Mouse (Mus musculus) forebrain, embryonic 13.5 days (tissue): ENCODE data around the gene Ccdc88c. TPM values are rescaled to one million over a fixed set of nuclear protein-coding genes. Genes with fewer than 3 reads are reported as not detected.
A peak's percentile ranks its signal among the peaks of the same experiment; 100 is the strongest.
"Not testable (repeated sequence)": the region's sequence is repeated elsewhere in the genome, so short reads cannot be mapped to it uniquely, and the experiment has no call there.

Experiments used
- ATAC-seq: fragments of 200-750 bp; cut with Nextera tagmentation; 2 replicates; pipeline ENCODE4 v1.8.0; 2017
- H3K27ac ChIP-seq: fragments of 300-500 bp; sonication (generic); 2 replicates; pipeline ENCODE4 v1.5.1; 2015; ENCODE audit warnings: inconsistent platforms, mild to moderate bottlenecking, moderate library complexity
- H3K27me3 ChIP-seq: fragments of 300-500 bp; sonication (generic); 2 replicates; pipeline ENCODE4 v1.6.1; 2015; ENCODE audit warnings: mild to moderate bottlenecking, inconsistent platforms
- H3K36me3 ChIP-seq: fragments of 300-500 bp; sonication (generic); 2 replicates; pipeline ENCODE4 v1.6.1; 2015; ENCODE audit warnings: mild to moderate bottlenecking, inconsistent platforms; ENCODE audit not compliant: poor library complexity, severe bottlenecking
- H3K4me1 ChIP-seq: fragments of 300-500 bp; sonication (generic); 2 replicates; pipeline ENCODE4 v1.6.1; 2015; ENCODE audit warnings: inconsistent platforms
- H3K4me2 ChIP-seq: fragments of 300-500 bp; sonication (generic); 2 replicates; pipeline ENCODE4 v1.6.1; 2015; ENCODE audit warnings: inconsistent platforms, mild to moderate bottlenecking, moderate library complexity
- H3K4me3 ChIP-seq: fragments of 300-500 bp; sonication (generic); 2 replicates; pipeline ENCODE4 v1.5.1; 2015; ENCODE audit warnings: mild to moderate bottlenecking, inconsistent platforms
- H3K9ac ChIP-seq: fragments of 300-500 bp; sonication (generic); 2 replicates; pipeline ENCODE4 v1.6.1; 2015; ENCODE audit warnings: mild to moderate bottlenecking, inconsistent platforms
- H3K9me3 ChIP-seq: fragments of 300-500 bp; sonication (generic); replicated peaks from 2 replicates; pipeline ENCODE4 v1.6.1; 2016; ENCODE audit warnings: inconsistent platforms
- WGBS: fragments of 180-500 bp; shearing (Covaris S2); methylation state at CpG from one replicate; pipeline ENCODE4 v1.1.7; 2015; 5-methylcytosine and 5-hydroxymethylcytosine counted together
- polyA plus RNA-seq: library from polyadenylated mRNA; unstranded; fragments of >200 nt; fragmentation: Nextera tagmentation; extraction: Ambion mirVana; gene quantifications from 2 replicates; pipeline ENCODE4 v1.2.1, GENCODE M21; 2015

Gene Ccdc88c
- polyA plus RNA-seq, 1 experiment from 2014 or later = 20.7 TPM

DNA sequence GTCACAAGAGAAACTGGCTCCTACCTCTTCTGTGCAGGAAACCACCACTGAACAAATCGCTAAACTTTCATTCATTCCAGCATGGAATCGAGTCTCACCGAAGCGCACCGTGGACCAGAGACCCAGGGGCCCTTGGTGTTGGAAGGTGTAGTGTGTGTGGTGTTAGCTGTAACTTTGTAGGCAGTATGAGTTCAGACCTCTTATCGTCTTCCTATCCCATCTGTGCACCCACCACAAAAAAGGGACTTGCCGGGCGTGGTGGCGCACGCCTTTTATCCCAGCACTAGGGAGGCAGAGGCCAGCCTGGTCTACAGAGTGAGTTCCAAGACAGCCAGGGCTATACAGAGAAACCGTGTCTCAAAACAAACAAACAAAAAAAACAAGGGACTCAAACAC, 13.7 kb downstream of the Ccdc88c start:
- WGBS = 85% methylated on average over 11 of the region's 11 CpGs
- Histone ChIP-seq H3K27ac (peak overlapping the region; percentile 65), H3K36me3 (peaks cover 6% of the 10 kb centered on the region), H3K27me3 (no peaks in the 10 kb centered on the region), H3K9ac (no peak overlapping the region), H3K9me3 (no peaks in the 10 kb centered on the region), H3K4me3 (no peak overlapping the region), H3K4me1 (peaks cover 86% of the 10 kb centered on the region), H3K4me2 (no peak overlapping the region)
- no peak for ATAC-seq

DNA sequence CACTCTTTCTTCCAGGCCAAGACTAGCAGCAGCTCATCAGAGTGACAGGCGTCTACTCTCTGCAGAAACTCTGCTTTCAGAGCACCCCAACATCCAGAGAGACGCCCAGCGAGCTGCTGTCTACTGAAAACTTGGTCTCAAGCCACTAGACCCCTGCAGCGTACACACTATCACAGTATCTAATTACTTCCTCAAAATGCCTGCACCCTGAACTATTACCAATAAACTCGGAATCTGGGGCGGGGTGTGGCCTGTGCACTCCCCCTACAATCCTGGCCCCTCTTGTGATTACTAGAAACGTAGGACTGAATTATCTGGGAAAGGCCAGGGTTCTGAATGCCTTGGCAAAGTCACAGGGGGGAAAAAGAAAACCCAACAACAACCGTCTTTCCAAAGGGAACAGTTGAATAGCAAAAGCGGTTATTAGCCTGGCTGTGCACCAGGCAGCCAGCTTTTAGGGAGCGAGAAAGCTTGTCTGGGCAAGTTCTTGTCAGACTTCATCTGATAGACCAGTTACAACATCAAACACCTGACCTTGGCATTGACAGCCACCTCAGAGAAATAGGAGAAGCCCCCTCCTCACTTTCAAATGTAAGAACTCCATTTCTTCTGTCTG, 14.2 kb downstream of the Ccdc88c start:
- no peaks in the 10 kb centered on the region for H3K9me3 ChIP-seq
- peak overlapping the region; percentile 65 for H3K27ac ChIP-seq
- H3K27me3 ChIP-seq = no peaks in the 10 kb centered on the region
- 53% methylated on average over 10 of the region's 10 CpGs for WGBS
- peaks cover 1% of the 10 kb centered on the region for H3K36me3 ChIP-seq
- H3K4me3 ChIP-seq = no peak overlapping the region
- no peak overlapping the region for H3K4me2 ChIP-seq
- ATAC-seq = no peak
- H3K9ac ChIP-seq = no peak overlapping the region
- peaks cover 82% of the 10 kb centered on the region for H3K4me1 ChIP-seq

DNA sequence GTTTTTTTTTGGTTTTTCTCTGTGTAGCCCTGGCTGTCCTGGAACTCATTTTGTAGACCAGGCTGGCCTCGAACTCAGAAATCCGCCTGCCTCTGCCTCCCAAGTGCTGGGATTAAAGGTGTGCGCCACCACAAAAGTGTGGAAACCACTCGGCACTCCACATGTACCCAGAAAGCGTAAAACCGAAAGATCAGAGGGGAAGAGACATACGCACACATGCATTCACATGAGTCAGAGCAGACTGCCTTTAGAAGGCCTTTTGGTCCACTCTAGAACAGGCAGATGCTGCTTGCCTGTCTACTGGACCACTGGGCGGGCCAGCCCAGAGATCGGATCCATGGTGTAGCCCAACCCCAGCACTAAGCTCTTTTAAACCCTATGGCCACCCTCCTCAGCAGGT, 15.2 kb downstream of the Ccdc88c start:
- peaks cover 76% of the 10 kb centered on the region for H3K4me1 ChIP-seq
- 92% methylated on average over 9 of the region's 9 CpGs for WGBS
- H3K4me2 ChIP-seq, H3K9me3 ChIP-seq, ATAC-seq, H3K27me3 ChIP-seq, H3K36me3 ChIP-seq, H3K9ac ChIP-seq, H3K4me3 ChIP-seq, H3K27ac ChIP-seq: not testable (repeated sequence)

DNA sequence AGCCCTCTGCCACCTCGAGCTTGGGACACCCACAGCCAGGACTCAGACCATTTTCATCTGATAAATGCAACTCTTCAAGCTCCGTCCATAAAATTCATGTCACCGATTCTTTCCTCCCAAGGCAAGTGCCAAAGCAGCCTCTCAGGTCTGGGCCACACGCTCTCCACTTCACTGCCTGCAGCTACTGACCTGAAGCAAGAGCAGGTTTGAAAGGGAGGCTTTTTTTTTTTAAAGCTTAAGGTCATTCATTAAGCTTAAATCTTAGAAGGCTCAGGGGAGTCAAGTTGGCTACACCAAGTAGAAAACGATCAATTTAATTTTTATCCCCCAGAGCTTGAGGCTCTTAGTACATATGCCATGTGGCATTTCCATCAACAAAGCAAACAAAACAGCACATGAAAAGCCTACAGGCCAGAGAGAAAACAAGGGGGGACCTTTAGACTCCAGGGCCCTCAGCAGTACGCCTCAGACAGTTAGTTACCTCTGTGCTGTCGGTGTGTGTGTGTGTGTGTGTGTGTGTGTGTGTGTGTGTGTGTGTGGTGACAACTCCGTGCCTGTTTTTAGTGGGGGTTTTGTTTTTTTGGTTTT, 15.7 kb downstream of the Ccdc88c start:
- Histone ChIP-seq H3K27ac (0 out of 2 replicates have a peak overlapping the region, but pooled peaks have one; percentile 7), H3K36me3 (no peaks in the 10 kb centered on the region), H3K9me3 (no peaks in the 10 kb centered on the region), H3K4me1 (peaks cover 76% of the 10 kb centered on the region), H3K27me3 (no peaks in the 10 kb centered on the region), H3K4me3 (no peak overlapping the region), H3K9ac (peak overlapping the region; percentile 26; the same call in 1 of the 2 replicates), H3K4me2 (no peak overlapping the region; the same call in 1 of the 2 replicates)
- 32% methylated on average over 8 of the region's 8 CpGs for WGBS
- no peak for ATAC-seq

DNA sequence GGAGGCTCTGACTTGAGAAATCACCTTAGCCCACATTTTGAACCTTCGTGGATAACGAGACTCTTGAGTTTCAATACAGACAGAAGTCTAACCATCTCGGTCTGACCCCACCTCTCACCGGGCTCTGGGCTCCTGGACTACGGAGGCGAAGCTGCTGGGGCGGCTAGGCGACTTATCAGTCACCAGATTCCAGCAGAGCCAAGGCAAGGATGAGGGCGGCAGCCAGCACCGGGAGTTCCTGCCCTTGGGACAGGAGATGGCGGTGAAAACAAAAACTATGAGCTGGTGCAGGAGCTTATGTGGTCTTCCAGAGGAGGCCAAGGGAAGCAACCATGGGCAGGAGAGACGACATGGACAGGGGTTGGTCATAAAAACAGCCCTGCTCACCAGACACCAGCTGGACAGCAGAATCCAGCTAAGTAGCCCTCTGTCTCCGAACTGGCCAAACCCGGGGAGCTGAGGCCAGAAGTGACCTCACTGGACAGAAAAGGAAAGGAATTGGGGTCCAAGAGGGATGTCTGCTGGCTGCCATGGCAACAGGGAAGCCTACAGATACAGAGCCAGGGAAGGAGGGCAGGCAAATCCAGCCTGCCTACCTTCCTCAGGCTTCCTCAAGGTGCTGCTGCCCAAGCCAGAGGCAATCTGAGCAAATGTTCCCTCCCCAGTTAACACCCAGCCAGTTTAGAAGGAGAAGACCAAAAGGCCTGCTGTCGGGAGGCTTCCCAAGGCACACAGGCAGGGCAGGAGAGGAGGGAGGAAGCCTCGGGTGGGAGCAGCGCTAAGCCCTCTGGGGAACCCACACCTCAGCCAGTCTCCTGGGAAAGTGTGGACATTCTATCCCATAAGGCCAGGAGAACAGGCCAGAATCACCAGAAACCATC, 16.4 kb downstream of the Ccdc88c start:
- peak overlapping the region; percentile 7; the same call in 1 of the 2 replicates for H3K27ac ChIP-seq

DNA sequence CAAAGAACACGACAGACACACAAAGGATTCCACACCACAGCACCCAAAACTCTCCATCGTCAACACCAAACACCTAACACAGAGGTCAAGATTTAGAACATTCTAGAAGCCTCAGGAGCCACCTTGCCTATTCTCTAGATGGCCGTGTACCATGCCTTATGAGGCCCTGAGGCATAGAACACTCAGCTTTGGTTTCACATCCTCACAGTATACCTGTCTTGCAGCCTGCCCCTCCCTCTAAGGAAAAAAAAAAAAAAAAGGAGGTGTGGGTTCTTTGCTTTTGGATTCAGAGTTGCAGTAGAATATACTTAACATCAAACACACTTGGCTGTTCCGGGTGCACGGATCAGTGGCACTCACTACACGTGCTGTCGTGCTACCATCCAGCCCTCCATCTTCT, 17.8 kb downstream of the Ccdc88c start:
- no peak overlapping the region for H3K4me3 ChIP-seq
- no peak overlapping the region for H3K27ac ChIP-seq
- H3K9ac ChIP-seq = no peak overlapping the region
- peaks cover 76% of the 10 kb centered on the region for H3K4me1 ChIP-seq
- ATAC-seq = no peak
- H3K36me3 ChIP-seq = no peaks in the 10 kb centered on the region
- no peaks in the 10 kb centered on the region for H3K27me3 ChIP-seq
- no peaks in the 10 kb centered on the region for H3K9me3 ChIP-seq
- 91% methylated on average over 7 of the region's 7 CpGs for WGBS
- H3K4me2 ChIP-seq = no peak overlapping the region

More for the DNA sequence above, 16.4 kb downstream of the Ccdc88c start:
- Histone ChIP-seq H3K36me3 (no peaks in the 10 kb centered on the region), H3K9me3 (no peaks in the 10 kb centered on the region), H3K4me3 (no peak overlapping the region), H3K4me2 (no peak overlapping the region; the same call in 1 of the 2 replicates), H3K27me3 (no peaks in the 10 kb centered on the region), H3K4me1 (peaks cover 76% of the 10 kb centered on the region), H3K9ac (peak overlapping the region; percentile 26; the same call in 1 of the 2 replicates)
- WGBS = 47% methylated on average over 17 of the region's 17 CpGs
- no peak for ATAC-seq

DNA sequence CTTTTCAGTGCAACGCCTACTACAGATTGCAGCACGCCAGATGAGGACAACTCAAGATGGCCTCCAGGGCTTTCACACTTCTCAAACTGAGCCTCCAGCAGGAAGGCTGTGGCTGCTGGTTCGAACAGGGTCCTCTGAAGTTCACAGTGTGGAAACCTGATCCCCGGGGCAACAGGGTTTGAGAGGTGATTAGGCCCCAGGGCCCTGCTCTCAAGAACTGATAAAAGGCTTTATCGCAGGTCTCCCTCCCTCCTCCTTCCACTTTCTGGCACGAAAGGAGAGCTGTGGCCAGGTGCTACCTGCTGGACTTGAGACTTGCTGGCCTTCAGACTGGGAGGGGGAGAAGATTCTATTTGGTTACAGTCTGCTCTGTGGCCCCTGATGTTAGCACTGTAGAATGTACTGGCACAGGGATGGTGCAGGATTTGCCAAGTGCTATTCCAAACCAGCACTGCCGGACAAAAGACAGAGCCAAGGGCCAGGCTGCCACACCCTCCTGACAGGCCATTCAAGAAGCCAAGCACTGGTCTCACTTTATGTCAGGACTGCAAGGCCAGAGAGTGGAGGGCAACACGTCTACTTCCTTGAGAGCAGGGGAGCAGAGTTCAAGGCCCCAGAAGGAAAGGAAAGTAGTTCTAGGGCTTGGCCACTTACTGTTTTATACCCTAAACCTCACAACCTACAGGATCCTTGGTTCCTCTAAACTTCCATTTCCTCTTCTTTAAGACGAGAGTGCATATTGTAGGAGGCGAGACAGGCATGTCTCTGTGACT, 18.5 kb downstream of the Ccdc88c start:
- no peak overlapping the region for H3K9ac ChIP-seq
- no peak overlapping the region for H3K4me2 ChIP-seq
- no peak overlapping the region for H3K27ac ChIP-seq
- no peaks in the 10 kb centered on the region for H3K9me3 ChIP-seq
- no peaks in the 10 kb centered on the region for H3K27me3 ChIP-seq
- WGBS = 74% methylated on average over 10 of the region's 10 CpGs
- ATAC-seq = no peak
- peaks cover 76% of the 10 kb centered on the region for H3K4me1 ChIP-seq
- H3K4me3 ChIP-seq = no peak overlapping the region
- H3K36me3 ChIP-seq = no peaks in the 10 kb centered on the region

DNA sequence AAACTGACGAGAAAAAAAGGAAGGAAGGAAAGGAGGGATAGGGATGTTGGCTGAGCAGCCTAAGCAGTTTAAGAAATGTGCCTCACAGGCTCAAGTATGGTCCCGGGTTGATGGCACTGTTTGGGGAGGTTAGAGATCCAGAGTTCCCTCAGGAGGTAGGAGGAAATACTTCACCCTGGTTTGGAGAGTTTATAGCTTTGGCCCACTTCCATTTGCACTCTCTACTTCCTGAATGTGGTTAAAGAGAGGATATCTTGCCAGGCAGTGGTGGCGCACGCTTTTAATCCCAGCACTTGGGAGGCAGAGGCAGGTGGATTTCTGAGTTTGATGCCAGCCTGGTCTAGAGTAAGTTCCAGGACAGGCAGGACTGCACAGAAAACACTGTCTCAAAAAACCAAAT, 19.6 kb downstream of the Ccdc88c start:
- H3K27me3 ChIP-seq = no peaks in the 10 kb centered on the region
- H3K27ac ChIP-seq = no peak overlapping the region
- no peak overlapping the region for H3K4me2 ChIP-seq
- peaks cover 73% of the 10 kb centered on the region for H3K4me1 ChIP-seq
- H3K9ac ChIP-seq = no peak overlapping the region
- no peaks in the 10 kb centered on the region for H3K36me3 ChIP-seq
- WGBS = 87% methylated on average over 4 of the region's 4 CpGs
- ATAC-seq = no peak
- no peak overlapping the region for H3K4me3 ChIP-seq
- H3K9me3 ChIP-seq = no peaks in the 10 kb centered on the region

DNA sequence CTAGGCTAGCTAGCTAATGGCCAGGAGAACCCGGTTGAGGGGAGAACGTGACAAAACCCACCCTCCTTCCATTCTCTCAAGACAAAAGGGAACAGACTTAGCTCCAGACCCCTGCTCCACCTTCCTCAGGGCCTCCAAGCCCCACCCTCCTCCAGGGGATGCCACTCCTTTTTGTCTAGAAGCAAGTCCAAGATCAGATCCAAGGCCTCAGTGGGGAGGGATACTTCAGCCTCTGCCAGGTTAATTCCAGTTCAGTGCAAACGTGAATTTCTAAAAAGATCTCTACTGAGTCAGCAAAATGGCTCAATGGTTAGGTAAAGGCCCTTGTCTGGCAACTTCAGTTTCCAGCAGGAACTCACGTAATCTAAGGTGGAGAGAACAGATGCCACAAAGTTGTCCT, 20.2 kb downstream of the Ccdc88c start:
- Histone ChIP-seq H3K4me1 (peaks cover 73% of the 10 kb centered on the region), H3K4me3 (no peak overlapping the region), H3K9ac (peak overlapping the region; percentile 51; the same call in 1 of the 2 replicates), H3K36me3 (no peaks in the 10 kb centered on the region), H3K4me2 (no peak overlapping the region), H3K9me3 (no peaks in the 10 kb centered on the region), H3K27ac (peak overlapping the region; percentile 76), H3K27me3 (no peaks in the 10 kb centered on the region)
- 18% methylated on average over 4 of the region's 4 CpGs for WGBS
- ATAC-seq = no peak

DNA sequence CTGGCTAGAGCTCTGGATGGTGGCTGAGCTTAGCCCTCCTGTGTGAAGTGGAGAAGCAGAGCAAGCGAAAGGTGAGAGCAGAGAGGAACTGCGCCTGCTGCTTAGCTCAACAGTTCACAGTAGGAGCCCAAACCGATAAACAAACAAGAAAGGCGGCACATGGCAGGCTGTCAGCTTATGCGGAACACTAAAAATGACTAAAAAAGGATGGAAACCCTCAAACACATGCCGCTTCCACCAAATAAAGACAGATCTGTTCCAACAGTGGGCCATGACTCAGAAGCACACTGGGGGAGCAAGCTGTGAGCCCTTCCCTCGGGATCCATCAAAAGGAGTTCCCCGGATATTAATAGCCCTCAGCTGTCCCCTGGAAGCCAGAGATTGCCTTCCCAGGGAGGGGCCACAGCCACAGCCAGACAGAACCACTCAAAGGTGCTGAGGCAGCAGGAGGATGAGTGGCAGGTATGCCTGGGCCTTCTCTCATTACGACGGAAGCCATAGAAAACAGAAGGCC, 20.8 kb downstream of the Ccdc88c start:
- Histone ChIP-seq H3K4me3 (no peak overlapping the region), H3K27ac (peak overlapping the region; percentile 76), H3K4me2 (no peak overlapping the region), H3K27me3 (no peaks in the 10 kb centered on the region), H3K9ac (peak overlapping the region; percentile 51), H3K9me3 (no peaks in the 10 kb centered on the region), H3K4me1 (peaks cover 74% of the 10 kb centered on the region), H3K36me3 (no peaks in the 10 kb centered on the region)
- peak; percentile 7; the same call in 1 of the 2 replicates for ATAC-seq
- 22% methylated on average over 10 of the region's 10 CpGs for WGBS

DNA sequence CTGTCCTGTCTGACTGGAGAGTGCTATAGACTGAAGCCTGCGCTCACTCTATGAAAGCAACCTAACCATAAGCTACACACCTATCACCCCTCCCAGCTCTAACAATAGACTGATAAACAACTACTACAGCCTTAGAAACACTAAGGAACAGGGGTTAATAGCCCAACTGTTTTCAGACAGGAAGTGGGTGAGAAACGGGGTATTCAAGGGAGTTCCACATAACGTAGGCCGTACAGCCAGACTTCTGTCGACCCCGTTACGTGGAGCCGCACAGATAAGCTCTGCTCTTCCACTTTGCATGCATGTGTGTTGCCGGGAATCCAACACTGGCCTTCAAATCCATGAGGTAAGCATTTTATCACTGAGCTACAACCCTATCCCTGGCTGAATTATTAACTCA, 21.4 kb downstream of the Ccdc88c start:
- no peaks in the 10 kb centered on the region for H3K36me3 ChIP-seq
- H3K27ac ChIP-seq = peak overlapping the region; percentile 76; the same call in 1 of the 2 replicates
- H3K9ac ChIP-seq = no peak overlapping the region
- no peak overlapping the region for H3K4me3 ChIP-seq
- H3K4me2 ChIP-seq = no peak overlapping the region
- peaks cover 74% of the 10 kb centered on the region for H3K4me1 ChIP-seq
- no peak for ATAC-seq
- 92% methylated on average over 9 of the region's 9 CpGs for WGBS
- H3K27me3 ChIP-seq = no peaks in the 10 kb centered on the region
- no peaks in the 10 kb centered on the region for H3K9me3 ChIP-seq
